Mouse (Mus musculus): Measurements from ENCODE around the gene Gnb1l.
"Not testable (repeated sequence)": the region's sequence is repeated elsewhere in the genome, so short reads cannot be mapped to it uniquely, and the experiment has no call there.

The Gnb1l gene

GRCm38 (mm10) chr16:18483839-18484238 is 14.7 kb upstream of the Gnb1l start:
- no peak for DNase-seq (ENCODE audit: low read depth)

- no peak for DNase-seq (ENCODE audit: low read depth)
Measured at GRCm38 (mm10) chr16:18484386-18484785, 14.1 kb upstream of the Gnb1l start.

- peak; percentile 69 for DNase-seq (ENCODE audit: low read depth)
Measured at GRCm38 (mm10) chr16:18484794-18485435, 13.6 kb upstream of the Gnb1l start.

GRCm38 (mm10) chr16:18486126-18486525 is 12.4 kb upstream of the Gnb1l start:
- no peak for DNase-seq (ENCODE audit: low read depth)

- DNase-seq (ENCODE audit: low read depth) = no peak
Measured at GRCm38 (mm10) chr16:18490281-18490680, 8.2 kb upstream of the Gnb1l start.

- no peak for DNase-seq (ENCODE audit: low read depth)
Measured at GRCm38 (mm10) chr16:18490894-18491293, 7.6 kb upstream of the Gnb1l start.

- no peak for DNase-seq (ENCODE audit: low read depth)
Measured at GRCm38 (mm10) chr16:18497865-18498515, 523 bp upstream of the Gnb1l start.

GRCm38 (mm10) chr16:18498996-18499395 is 483 bp downstream of the Gnb1l start:
- DNase-seq (ENCODE audit: low read depth) = peak; percentile 22

- no peak for DNase-seq (ENCODE audit: low read depth)
Measured at GRCm38 (mm10) chr16:18501531-18501930, 3.0 kb downstream of the Gnb1l start.

GRCm38 (mm10) chr16:18503566-18504342 is 5.2 kb downstream of the Gnb1l start:
- no peak for DNase-seq (ENCODE audit: low read depth)

GRCm38 (mm10) chr16:18506524-18507199 is 8.1 kb downstream of the Gnb1l start:
- DNase-seq (ENCODE audit: low read depth) = no peak

- no peak for DNase-seq (ENCODE audit: low read depth)
Measured at GRCm38 (mm10) chr16:18507200-18507549, 8.7 kb downstream of the Gnb1l start.

GRCm38 (mm10) chr16:18511741-18512140 is 13.2 kb downstream of the Gnb1l start:
- DNase-seq (ENCODE audit: low read depth) = no peak

- DNase-seq (ENCODE audit: low read depth) = peak; percentile 33
Measured at GRCm38 (mm10) chr16:18513508-18513907, 15.0 kb downstream of the Gnb1l start.

GRCm38 (mm10) chr16:18518091-18518490 is 19.6 kb downstream of the Gnb1l start:
- DNase-seq (ENCODE audit: low read depth) = peak; percentile 37

- DNase-seq (ENCODE audit: low read depth) = peak; percentile 50
Measured at GRCm38 (mm10) chr16:18523563-18524245, 25.2 kb downstream of the Gnb1l start.

GRCm38 (mm10) chr16:18528656-18529055 is 30.1 kb downstream of the Gnb1l start:
- DNase-seq (ENCODE audit: low read depth) = peak; percentile 74

GRCm38 (mm10) chr16:18533061-18533460 is 34.5 kb downstream of the Gnb1l start:
- not testable (repeated sequence) for DNase-seq (ENCODE audit: low read depth)

GRCm38 (mm10) chr16:18537407-18537990 is 39.0 kb downstream of the Gnb1l start:
- no peak for DNase-seq (ENCODE audit: low read depth)

GRCm38 (mm10) chr16:18539281-18539680 is 40.8 kb downstream of the Gnb1l start:
- no peak for DNase-seq (ENCODE audit: low read depth)

- peak; percentile 50 for DNase-seq (ENCODE audit: low read depth)
Measured at GRCm38 (mm10) chr16:18543151-18543829, 44.8 kb downstream of the Gnb1l start.

Data from NIH3T3 (cell line).